Mouse (Mus musculus) stomach, embryonic 16.5 days (tissue): ENCODE results near the gene Calhm1. TPM values are rescaled to one million over a fixed set of nuclear protein-coding genes. Genes with fewer than 3 reads are reported as not detected.

Source experiments
- ATAC-seq: fragments of 200-750 bp; cut with Nextera tagmentation; 2 replicates; pipeline ENCODE4 v1.8.0; 2017; ENCODE audit warnings: moderate number of reproducible peaks, moderate TSS enrichment; ENCODE audit not compliant: insufficient read depth, low FRiP score
- H3K27ac ChIP-seq: fragments of 300-500 bp; sonication (generic); 2 replicates; pipeline ENCODE4 v1.5.1; 2014; ENCODE audit warnings: low read length
- H3K27me3 ChIP-seq: fragments of 300-500 bp; sonication (generic); 2 replicates; pipeline ENCODE4 v1.6.1; 2014; ENCODE audit warnings: low read length, control low read depth, mixed read lengths; ENCODE audit not compliant: control insufficient read depth, insufficient read depth
- H3K36me3 ChIP-seq: fragments of 300-500 bp; sonication (generic); 2 replicates; pipeline ENCODE4 v1.6.1; 2014; ENCODE audit warnings: low read length; ENCODE audit not compliant: control insufficient read depth, insufficient read depth
- H3K4me1 ChIP-seq: fragments of 300-500 bp; sonication (generic); 2 replicates; pipeline ENCODE4 v1.6.1; 2014; ENCODE audit warnings: low read length, control low read depth, mixed read lengths; ENCODE audit not compliant: control insufficient read depth, insufficient read depth
- H3K4me2 ChIP-seq: fragments of 300-500 bp; sonication (generic); 2 replicates; pipeline ENCODE4 v1.6.1; 2014; ENCODE audit warnings: low read depth, low read length, mixed read lengths
- H3K4me3 ChIP-seq: fragments of 300-500 bp; sonication (generic); replicated peaks from 2 replicates; pipeline ENCODE4 v1.5.1; 2014; ENCODE audit warnings: mild to moderate bottlenecking, low read length
- H3K9ac ChIP-seq: fragments of 300-500 bp; sonication (generic); 2 replicates; pipeline ENCODE4 v1.6.1; 2014; ENCODE audit warnings: low read length
- H3K9me3 ChIP-seq: fragments of 300-500 bp; sonication (generic); replicated peaks from 2 replicates; pipeline ENCODE4 v1.6.1; 2016; ENCODE audit warnings: low read length, control low read depth; ENCODE audit not compliant: control insufficient read depth
- whole genome bisulfite sequencing: fragments of 180-500 bp; shearing (Covaris S2); extraction: QIAGEN DNeasy Blood & Tissue Kit; methylation state at CpG from one replicate; pipeline ENCODE4 v1.1.7; 2014; 5-methylcytosine and 5-hydroxymethylcytosine counted together
- polyA plus RNA-seq: library from polyadenylated mRNA; unstranded; fragments of >200 nt; fragmentation: Nextera tagmentation; extraction: Ambion mirVana; gene quantifications from 2 replicates; pipeline ENCODE4 v1.2.1, GENCODE M21; 2015

The Calhm1 gene
- polyA plus RNA-seq, 1 experiment from 2014 or later, result not detected

- Histone ChIP-seq H3K27ac (no peak overlapping the region), H3K27me3 (no peaks in the 10 kb centered on the region), H3K4me3 (no peak overlapping the region), H3K4me2 (no peak overlapping the region), H3K36me3 (peaks cover 32% of the 10 kb centered on the region), H3K4me1 (no peaks in the 10 kb centered on the region), H3K9ac (no peak overlapping the region), H3K9me3 (no peaks in the 10 kb centered on the region)
- WGBS, result 96% methylated on average over 10 of the region's 10 CpGs
- no peak for ATAC-seq
Measured at GRCm38 (mm10) chr19:47128164-47128563, 15.9 kb downstream of the Calhm1 start.

- Histone ChIP-seq H3K9me3 (no peaks in the 10 kb centered on the region), H3K9ac (no peak overlapping the region), H3K4me2 (no peak overlapping the region), H3K27ac (no peak overlapping the region), H3K4me3 (no peak overlapping the region), H3K4me1 (no peaks in the 10 kb centered on the region), H3K36me3 (peaks cover 23% of the 10 kb centered on the region), H3K27me3 (no peaks in the 10 kb centered on the region)
- no peak for ATAC-seq
- WGBS, result 20% methylated on average over 2 of the region's 2 CpGs
Measured at GRCm38 (mm10) chr19:47122802-47123201, 21.3 kb downstream of the Calhm1 start.

- Histone ChIP-seq H3K9ac (no peak overlapping the region), H3K4me2 (no peak overlapping the region), H3K27ac (no peak overlapping the region), H3K36me3 (peaks cover 12% of the 10 kb centered on the region), H3K9me3 (no peaks in the 10 kb centered on the region), H3K4me1 (no peaks in the 10 kb centered on the region), H3K4me3 (no peak overlapping the region), H3K27me3 (no peaks in the 10 kb centered on the region)
- ATAC-seq, result no peak
- 43% methylated on average over 4 of the region's 4 CpGs for WGBS
Measured at GRCm38 (mm10) chr19:47121054-47121453, 23.0 kb downstream of the Calhm1 start.

GRCm38 (mm10) chr19:47118634-47119033 lies 25.4 kb downstream of the Calhm1 start:
- Histone ChIP-seq H3K27ac (no peak overlapping the region), H3K36me3 (peaks cover 6% of the 10 kb centered on the region), H3K4me2 (no peak overlapping the region), H3K9ac (no peak overlapping the region), H3K4me3 (no peak overlapping the region), H3K9me3 (no peaks in the 10 kb centered on the region), H3K27me3 (no peaks in the 10 kb centered on the region), H3K4me1 (no peaks in the 10 kb centered on the region)
- ATAC-seq, result no peak
- 62% methylated on average over 2 of the region's 2 CpGs for WGBS

GRCm38 (mm10) chr19:47104641-47105271 lies 39.3 kb downstream of the Calhm1 start:
- H3K27ac ChIP-seq, result no peak overlapping the region

GRCm38 (mm10) chr19:47101080-47101479 lies 43.0 kb downstream of the Calhm1 start:
- Histone ChIP-seq H3K4me2 (no peak overlapping the region), H3K27ac (no peak overlapping the region), H3K4me1 (no peaks in the 10 kb centered on the region), H3K27me3 (no peaks in the 10 kb centered on the region), H3K9me3 (no peaks in the 10 kb centered on the region), H3K36me3 (peaks cover 15% of the 10 kb centered on the region), H3K9ac (no peak overlapping the region), H3K4me3 (no peak overlapping the region)
- no peak for ATAC-seq
- WGBS, result 85% methylated on average over 5 of the region's 5 CpGs

More at GRCm38 (mm10) chr19:47104641-47105271, 39.3 kb downstream of the Calhm1 start:
- Histone ChIP-seq H3K9ac (no peak overlapping the region), H3K36me3 (peaks cover 21% of the 10 kb centered on the region), H3K4me2 (no peak overlapping the region), H3K4me1 (no peaks in the 10 kb centered on the region), H3K9me3 (no peaks in the 10 kb centered on the region), H3K4me3 (no peak overlapping the region), H3K27me3 (no peaks in the 10 kb centered on the region)
- no peak for ATAC-seq
- WGBS, result 89% methylated on average over 9 of the region's 9 CpGs

Other genes with a start within 250 kb of the Calhm1 start
- 5.7 and 6.5 TPM in 2 replicates for gene Ina, start 129.6 kb downstream of the Calhm1 start, polyA plus RNA-seq
- gene Nt5c2, start 129.1 kb downstream of the Calhm1 start, polyA plus RNA-seq, result 86.4 and 91.2 TPM in 2 replicates
- gene Pcgf6, start 93.3 kb downstream of the Calhm1 start, polyA plus RNA-seq, result 11.5 and 11.8 TPM in 2 replicates
- gene Taf5, start 76.5 kb downstream of the Calhm1 start, polyA plus RNA-seq, result 2.2 and 3.1 TPM in 2 replicates
- 1,055 and 1,395 TPM in 2 replicates for gene Usmg5, start 53.6 kb downstream of the Calhm1 start, polyA plus RNA-seq
- 7.8 and 8.4 TPM in 2 replicates for gene Pdcd11, start 53.5 kb downstream of the Calhm1 start, polyA plus RNA-seq
- 7.8 and 7.9 TPM in 2 replicates for gene Calhm2, start 6.0 kb downstream of the Calhm1 start, polyA plus RNA-seq
- gene Calhm3, start 13.5 kb upstream of the Calhm1 start, polyA plus RNA-seq, result not detected in 2 replicates
- gene Neurl1a, start 34.6 kb upstream of the Calhm1 start, polyA plus RNA-seq, result 5.9 and 6.8 TPM in 2 replicates